Mouse (Mus musculus) bone marrow, adult 2 months (tissue): Measurements from ENCODE around the gene Tnfaip8l2.

ENCODE experiments used
- CTCF ChIP-seq: fragments of 200-500 bp; IDR thresholded peaks from 2 replicates; pipeline ENCODE4 v1.5.1; 2011; ENCODE audit warnings: low read length, control low read depth; ENCODE audit not compliant: control insufficient read depth, insufficient read depth
- POLR2A ChIP-seq: fragments of 200-500 bp; IDR thresholded peaks from 2 replicates; pipeline ENCODE4 v1.6.1; 2011; ENCODE audit warnings: low read depth, mild to moderate bottlenecking, control low read depth, low read length, borderline replicate concordance; ENCODE audit not compliant: control insufficient read depth

GRCm38 (mm10) chr3:95174011-95174592, 31.9 kb upstream of the Tnfaip8l2 start:
- TF ChIP-seq CTCF: peak; percentile 89
- no peak for TF ChIP-seq POLR2A
